Mouse (Mus musculus) layer of hippocampus, adult 9-11 months (tissue): ENCODE results near the gene Pde6d.
"Not testable (repeated sequence)": the region's sequence is repeated elsewhere in the genome, so short reads cannot be mapped to it uniquely, and the experiment has no call there.

Source experiments
- DNase-seq: peaks from one replicate; pipeline ENCODE4 v3.0.0; 2022

Pde6d gene

DNA sequence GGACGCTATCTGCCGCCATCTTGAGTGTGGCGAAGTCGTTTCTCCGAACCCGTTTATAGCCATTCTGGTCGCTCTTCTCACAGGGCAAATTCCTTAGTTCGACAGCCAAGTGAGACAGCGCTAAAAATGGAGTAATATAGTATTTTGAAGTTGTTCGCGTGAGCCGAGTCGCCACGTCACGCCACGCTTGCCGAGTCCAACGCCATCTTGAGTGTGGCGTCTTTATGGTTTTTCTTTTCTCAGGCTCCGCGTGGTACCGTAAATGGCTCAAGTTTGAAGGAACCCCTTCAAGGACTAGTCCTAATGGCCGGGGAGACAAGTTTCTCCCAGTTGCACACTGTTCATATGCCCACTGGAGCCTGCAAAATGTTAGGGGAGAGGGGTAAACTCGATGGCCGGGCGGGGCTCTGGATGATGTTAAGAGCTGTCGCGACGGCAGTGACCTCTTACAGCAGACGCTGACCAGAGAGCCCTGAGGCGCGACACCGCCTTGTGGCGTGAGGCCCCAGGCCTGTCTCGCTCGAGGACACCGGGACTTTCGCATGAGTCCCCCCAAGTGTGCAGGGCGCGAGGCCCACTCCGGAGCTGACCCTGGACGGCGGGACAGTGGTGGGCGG is 56.8 kb downstream of the Pde6d start:
- peak; percentile 87 for DNase-seq

DNA sequence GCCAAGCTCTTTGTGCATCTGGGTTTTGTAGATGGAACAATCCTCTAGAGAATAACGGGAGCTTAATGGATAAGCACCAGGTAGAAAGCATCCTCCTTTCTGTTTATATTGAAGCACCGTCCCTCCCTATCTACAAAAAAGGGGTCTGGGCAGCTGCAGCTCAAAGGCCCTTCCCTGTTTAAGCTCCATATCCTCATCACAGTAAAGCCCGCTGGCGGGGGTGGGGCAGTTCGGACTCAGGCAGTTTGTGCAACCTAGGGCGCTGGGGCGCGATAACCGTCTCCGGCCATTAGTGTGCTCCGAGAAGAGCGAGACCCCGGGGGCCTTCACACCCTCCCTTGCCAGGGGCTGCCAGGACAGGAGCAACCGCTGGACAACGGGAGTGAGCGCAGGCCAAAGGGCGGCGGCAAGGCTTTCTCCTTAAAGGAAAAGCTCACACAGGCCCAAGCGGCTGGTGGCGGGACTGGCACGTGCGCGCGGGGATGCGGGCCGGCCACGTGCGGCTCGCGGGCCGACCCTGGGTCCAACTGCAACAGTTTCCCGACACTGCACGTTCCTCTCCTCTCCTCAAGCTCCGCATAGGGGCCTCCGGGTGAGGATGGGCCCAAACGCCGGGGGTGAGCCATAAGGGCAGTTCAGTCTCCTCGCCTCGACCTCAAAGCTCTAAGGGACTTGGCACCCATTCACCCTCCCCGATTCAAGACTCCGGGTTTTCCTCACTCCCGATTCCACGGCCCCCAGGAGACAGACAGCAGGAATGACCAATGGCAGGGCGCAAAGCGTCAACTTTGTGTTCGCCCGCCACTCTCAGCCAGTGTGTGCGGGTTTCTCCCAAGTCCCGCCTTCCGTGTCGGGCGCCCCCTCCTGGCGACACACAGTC is 57.6 kb downstream of the Pde6d start:
- peak; percentile 99 for DNase-seq

DNA sequence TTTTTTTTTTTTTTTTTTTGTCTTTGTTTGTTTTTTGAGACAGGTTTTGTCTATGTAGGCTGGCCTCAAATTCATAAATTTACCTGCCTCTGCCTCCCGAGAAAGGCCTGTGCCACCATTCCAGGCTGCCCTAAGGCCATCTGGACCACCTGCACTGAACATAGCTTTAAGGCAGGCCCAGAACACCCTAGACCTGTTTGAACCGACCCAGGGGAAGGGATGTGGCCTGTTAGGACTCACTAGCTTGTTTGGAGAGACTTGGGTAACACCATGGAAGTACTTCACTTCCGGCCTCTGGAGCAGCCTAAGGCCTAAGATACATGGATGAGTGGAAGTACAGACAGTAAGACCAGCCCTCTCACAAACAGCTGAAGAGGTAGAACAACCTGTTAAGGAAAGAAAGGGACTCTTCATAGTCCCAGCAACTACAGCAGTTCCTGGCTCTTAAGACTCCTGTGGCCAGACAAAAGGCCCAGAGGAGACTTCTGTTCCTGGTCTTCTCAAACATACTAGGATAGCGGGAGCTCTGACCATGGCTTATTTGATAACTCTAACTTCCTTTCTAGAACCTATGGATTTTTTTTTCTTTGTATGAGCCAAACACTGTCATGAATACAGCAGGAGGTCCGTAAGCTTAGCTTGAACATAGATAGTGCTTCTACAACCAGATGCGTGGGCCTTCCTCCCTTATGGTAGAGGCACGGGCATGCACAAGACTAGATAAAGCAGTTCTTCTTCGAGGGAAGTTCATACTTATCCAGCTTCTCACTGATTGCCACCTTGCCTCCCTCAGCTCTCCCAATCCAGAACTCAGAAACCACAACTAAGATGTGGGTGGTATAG is 58.4 kb downstream of the Pde6d start:
- no peak for DNase-seq

DNA sequence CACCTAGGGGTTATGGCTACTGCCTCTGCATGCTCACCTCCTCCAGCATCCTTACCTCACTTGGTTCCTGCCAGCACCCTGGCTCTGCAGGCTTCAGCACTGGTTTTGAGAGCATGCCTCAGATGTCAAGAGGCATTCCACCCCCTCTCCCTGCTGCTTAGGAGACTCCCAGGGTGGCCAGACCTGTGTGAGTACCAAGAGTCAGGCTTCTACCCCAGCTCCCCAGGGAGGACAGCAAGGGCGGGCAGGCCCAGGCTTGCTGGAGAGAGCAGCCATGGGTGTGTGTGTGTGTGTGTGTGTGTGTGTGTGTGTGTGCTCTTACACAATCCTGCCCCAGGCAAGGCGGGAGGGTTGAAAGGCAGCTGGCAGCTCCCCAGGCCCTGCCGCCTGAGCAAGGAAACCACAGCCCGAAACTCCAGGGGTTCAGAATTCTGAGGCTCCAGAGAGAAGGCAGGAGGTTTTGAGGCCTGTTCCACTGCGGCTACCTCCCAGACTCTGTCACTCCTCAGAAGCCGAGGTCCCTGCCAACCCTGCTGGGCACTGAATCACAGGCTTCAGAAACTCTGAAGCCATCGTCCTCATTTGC is 60.0 kb downstream of the Pde6d start:
- no peak for DNase-seq

DNA sequence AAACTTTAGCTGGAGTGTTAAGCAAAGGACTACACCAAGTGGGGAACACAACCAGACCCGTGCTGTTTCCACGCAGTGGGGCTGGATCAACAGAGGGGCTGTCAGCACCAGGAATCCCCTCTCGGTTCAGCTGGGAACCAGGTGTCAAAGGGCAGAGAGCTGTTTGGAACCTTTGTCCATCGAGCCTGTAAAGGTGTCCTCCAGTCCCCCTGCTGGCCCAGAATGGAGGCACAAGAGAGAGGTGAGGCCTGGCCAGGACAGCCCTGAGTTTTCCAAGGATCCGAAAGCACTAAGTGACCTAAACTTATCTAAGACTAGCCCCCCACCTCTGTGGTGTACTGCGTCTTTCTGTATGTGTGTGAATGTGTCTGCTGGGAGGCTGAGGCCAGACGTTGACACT is 62.1 kb downstream of the Pde6d start:
- no peak for DNase-seq

DNA sequence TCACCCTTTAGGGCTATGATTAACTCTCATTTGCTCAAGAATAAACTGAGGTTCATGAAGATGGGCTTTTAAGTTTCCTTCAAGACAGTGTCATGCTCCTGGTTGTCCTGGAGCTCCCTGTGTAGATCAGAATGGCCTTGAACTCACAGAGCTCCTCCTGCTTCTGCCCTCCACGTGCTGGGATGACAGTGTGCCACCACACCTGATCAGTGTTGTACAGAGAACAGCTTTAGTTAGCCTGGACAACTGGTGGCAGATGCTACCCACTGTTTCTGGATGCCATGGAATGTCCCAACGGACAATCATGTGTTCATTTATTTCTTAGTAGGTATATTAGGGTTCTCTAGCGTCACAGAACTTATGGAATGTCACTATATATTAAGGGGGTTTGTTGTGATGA is 65.4 kb downstream of the Pde6d start:
- DNase-seq, result no peak

DNA sequence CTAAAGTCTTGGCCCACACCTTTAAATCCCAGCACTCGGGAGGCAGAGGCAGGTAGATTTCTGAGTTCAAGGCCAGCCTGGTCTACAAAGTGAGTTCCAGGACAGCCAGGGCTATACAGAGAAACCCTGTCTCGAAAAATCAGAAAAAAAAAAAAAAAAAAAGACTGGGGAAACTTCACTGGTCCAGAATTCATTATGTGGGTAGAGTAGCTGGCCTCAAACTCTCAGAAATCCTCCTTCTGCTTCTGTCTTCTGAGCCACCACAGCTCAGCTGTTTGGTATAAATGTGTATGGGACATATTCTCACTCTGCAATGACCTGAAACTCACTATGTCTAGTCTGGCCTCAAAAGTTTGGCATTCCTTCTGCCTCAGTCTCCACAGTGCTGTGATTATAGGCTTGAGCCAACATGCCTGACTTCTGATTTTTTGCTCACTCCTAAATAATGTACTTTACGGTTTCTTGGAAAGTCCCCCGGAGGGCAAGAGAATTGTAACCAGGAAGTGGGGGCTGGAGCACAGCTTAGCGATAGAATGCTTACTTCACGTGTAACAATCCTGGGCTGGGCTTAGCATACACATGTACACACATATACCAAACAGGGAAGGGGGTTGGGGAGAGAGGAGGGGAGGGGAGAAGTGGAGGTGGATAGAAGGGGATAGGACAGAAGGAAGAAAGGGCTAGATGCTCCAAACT is 66.6 kb downstream of the Pde6d start:
- no peak for DNase-seq

DNA sequence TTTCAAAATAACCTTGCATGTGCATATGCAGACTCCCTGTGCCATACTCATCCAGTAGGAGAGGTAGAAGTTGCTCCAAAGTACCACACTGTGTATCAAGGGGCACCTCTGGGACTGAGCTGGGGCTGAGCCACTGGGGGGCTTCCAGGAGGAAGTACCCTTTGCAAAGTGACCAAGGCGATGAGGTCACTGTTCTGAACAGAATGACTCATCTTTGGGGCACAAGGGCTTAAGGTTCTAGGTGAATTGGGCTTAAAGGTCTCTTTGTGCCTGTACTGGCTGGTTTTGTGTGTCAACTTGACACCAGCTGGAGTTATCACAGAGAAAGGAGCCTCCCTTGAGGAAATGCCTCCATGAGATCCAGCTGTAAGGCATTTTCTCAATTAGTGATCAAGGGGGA is 69.4 kb downstream of the Pde6d start:
- DNase-seq, result not testable (repeated sequence)

DNA sequence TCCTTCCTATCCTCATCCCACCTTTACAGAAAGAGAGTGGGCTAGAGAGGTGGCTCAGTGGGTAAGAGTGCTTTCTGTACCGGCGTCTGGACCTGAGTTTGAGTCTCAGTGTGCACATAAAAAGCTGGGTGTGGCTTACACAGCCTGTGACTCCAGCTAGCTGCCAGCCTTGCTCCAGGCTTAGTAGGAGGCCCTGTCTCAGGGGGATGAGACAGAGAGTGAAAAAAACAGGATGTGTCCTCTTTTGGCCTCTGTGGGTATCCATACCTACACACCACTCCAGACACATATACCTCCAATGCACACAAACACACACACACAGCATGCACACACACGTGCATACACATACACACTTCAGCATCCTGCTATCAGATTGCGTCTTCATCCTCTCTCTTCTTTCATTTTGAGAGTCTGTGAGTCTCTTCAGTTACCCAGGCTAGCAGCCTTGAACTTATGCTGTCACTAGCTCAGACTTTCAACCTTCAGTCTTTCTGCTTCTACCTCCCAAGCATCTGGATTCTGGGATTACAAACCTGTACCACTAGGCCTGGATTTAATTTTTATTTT is 70.2 kb downstream of the Pde6d start:
- DNase-seq, result no peak

DNA sequence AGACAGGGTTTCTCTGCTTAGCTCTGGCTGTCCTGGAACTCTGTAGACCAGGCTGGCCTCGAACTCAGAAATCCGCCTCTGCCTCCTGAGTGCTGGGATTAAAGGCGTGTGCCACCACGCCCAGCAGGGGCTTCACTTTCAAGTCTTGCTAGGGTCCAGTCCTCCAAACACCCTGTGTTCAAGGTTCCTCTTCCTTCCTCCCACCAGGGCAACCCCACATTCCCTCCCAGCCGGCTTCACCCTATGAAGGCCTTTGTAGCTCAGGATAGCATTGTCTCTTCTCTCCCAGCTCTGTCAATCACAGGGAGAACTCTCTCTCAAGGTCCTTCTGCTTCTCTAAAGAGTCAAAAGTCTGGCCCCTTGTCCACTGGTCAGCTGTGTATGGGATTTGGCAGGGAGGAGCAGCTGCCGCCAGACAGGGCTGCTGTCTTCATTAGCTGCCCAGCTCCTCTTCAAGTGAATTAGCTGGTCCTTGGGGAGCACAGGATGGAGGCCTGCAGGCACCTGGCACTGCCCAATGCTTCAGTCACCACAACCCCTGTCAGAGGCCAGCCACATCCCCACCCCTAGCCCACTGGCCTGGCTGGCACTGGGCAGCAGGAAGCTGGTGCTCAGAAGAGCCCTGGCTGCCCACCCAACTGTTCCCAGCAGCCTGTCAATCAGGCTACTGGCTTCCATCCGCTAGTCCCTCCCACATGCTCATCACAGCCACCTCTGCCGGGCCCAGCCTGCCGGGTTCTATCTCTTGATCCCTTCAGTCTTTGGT is 71.6 kb downstream of the Pde6d start:
- no peak for DNase-seq

DNA sequence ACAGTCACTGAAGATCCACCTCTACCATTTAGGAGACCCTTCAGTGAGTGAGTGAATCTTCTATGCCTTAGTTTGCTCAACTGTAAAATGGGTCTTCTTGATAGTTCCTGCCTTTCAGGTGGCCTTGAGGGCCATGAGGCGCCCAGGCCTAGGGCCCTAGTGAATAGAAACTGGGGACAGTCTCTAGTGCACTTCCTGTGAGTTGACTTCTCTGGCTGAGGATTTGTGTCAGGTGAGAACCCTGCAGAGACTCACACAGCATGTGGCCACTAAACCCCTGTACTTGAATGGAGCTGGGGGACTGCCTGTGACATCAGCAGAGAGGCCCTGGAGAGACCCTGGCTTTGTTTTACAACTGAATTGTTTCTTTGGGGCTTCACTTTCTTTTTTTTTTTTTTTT is 72.2 kb downstream of the Pde6d start:
- no peak for DNase-seq

DNA sequence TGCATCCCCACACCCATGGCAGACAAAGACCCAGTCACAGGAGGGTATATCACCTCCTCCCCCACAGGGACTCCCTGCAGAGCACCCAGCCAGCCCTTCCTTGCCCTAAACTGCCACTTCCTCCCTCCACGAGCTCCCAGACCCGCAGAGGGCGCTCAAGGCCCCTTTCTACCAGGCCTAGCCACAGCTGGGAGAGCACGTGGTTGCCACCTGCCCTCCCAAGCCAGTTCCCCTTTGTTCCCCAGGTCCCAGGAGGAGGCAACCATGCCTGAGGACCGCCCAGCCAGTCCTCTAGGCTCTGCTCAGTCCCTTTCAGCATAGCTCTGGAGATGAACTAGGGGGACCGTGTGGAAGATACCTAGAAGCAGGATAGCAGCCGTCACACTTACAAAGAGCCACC is 73.0 kb downstream of the Pde6d start:
- DNase-seq, result peak; percentile 94

DNA sequence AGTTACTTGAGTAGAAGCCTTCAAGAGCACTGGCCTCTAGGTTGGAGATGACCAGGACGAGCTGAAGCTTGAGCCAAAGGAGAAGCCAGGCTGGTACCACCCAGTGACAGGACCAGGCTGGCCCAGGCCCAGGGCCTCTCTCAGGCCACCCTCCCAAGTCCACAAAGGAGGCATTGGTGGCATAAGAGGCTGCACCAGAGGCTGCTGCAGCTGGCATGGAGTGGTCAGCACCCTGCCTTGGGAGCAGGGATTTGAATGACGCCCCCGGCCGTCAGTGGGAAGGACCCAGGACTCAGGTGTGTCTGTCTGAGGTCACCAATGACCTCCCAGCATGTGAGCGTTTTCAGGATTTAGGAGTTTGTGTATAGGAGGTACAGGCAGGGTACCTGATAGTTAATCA is 74.6 kb downstream of the Pde6d start:
- DNase-seq, result peak; percentile 86

DNA sequence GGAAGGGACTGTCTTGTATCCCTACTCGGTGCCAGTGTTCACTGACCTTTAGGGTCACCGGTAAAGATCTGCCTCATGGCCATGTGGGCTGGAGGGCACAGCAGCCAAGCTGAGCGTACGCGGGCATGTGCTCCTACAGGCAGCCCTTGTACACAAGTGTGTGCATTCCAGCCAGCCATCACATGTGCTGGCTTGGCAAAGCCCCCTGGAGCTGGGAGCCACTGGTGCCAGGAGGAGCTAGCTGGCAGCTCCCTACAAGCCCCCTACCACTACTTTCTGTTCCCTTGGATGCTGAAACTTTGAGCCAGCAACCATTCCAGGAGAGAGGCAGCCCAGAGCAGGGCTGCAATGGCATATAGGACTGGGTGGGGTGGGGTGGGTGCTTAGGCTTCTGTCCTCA is 76.0 kb downstream of the Pde6d start:
- no peak for DNase-seq

DNA sequence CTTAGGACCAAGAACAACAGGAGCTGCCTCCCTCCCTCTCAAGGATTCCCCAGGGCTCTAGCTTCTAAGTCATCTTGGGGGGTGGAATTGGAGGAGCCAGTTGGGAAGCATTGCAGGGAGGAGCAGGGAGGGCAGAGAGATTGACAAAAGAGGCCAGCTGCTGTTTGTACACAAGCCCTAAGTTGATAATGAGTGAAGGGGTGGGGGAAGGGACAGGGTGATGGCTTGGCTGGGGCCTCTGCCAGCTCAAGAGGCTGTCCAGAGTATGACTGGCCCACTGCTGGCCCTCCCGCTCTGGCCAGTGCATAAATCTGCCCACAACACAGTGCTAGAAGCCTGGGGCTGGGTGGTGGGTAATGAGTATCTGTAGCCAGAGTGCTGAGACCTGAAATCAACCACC is 77.0 kb downstream of the Pde6d start:
- DNase-seq, result peak; percentile 87

DNA sequence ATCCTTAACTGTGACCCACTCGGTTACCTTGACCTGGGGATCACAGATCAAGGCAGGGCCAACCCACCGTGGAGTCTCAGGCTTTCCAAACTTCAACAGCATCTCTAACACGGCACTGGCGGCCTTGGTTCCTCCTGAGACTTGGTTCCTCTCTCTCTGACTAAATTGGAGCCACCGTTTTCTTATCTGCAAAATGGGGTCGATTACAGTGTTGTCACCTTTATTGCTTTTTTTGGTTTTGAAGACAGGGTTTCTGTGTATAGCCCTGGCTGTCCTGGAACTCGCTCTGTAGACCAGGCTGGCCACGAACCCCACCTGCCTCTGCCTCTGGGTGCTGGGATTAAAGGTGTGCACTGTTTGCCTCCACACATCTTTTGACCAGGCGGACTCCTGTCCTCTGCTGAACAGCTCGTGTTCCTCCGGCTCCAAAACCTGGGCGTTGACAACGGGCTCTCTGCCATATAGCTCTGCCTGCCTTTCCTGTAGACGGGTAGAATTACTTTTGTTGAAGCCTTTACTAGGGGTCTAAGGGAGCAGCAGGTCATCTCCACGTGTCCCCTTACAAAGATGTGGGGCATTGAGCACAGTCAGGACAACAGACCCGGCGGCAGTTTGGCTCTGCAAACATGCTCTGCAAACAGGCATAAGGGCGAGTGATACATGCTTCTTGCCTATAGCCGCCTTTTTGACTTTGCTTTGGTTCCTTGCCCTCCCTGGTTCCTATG is 77.6 kb downstream of the Pde6d start:
- no peak for DNase-seq

DNA sequence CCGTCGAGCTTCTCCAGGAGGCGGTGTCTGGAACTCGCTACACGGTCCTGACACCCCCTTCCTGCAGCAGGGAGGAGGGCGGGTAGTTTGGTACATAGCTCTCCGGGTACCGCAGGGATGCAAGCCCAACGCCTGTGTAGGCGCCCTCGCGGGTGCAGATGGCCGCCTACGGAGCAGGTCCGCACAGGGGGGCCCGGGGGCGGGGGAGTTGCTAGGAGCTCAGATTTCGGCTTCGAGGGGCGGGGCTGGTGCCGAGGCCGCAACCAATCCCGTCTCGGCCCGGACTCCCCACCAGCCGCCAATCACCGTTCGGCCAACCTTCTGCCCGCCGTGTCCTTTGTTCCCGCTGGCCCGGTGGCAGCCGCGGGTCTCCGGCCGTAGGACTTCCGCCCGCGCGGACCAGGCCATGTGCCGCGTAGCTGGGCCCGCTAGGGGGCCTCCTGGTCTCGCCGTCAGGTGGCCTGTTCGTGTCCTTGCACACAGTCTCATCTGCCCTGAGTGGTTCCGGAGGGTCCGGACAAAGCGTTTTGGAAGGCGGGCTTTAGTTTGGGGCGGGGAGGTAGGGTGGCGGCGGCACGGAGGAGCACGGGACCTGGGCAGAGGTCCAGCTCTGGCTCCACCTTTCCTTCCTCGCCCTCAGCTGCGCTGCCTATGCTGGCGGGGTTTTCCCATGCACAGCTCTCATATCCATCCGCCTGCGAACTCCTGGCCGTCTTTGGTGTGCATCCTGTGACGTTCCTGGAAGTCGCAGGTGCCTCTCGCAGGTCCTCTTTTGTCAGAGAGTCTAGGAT is 78.3 kb downstream of the Pde6d start:
- DNase-seq, result peak; percentile 98

DNA sequence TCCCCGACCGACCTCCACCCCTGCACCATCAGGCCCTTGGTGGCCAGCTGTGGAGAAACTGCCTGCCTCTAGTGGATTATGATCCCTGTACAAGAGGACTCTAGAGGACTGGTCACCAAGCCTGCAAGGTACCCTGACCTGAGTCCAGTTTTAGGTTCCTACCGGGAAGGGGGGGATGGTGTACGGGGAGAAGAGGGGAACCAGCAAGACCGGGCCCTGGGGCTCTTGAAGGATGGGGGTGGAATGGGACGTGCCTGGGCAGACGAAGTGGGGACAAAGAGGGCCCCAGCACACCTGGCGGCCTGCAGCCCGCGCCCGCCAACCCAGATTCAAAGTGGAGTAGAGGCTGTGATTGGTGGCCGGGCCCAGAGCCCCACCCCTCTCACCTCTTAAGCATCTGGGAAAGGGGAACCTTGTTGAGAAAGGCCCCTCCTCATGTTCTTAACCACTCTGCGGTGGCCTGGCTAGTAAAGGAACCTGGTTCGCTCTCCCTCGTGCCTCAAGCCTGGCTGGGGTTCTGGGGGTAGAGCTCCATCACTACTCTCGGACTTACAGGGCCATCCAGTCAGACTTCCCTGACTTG is 79.2 kb downstream of the Pde6d start:
- peak; percentile 41 for DNase-seq

DNA sequence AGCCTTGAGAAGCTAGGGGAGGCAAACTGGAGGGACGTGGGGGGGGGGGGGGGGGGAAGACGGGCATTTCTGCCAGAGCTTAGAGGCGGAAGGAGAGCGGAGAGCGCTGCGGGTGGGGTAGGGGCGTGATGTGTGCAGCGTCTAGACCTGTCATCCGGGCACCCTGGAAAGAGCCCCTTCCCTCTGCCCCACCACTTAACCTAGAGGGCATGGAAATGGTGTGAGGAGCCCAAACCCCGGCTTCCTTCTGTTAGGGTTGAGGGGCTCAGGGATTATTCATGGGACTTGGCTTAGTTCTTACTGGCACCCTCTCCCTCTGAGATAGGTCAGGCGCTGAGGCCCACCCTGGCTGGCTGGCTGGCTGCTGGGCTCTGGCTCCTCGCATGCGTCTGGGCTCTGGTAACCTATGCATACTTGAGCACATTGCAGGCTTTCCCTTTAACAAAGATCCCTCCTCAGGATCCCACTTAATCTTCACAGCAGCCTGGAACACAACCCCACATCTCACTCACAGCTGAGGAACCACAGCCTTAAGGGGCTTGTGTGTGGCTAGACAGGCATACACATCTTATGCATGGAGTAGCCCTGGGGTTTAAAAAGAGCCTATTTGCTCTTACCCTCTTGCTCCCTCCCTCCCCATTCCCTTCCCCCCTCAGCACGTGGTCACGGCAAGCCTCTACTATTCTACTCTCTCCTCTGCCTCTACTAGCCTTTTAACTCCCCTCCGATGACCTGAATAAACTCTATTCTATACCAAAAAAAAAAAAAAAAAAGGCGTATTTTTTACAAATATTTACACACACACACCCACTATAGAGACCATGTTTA is 80.0 kb downstream of the Pde6d start:
- DNase-seq, result no peak
